Mouse (Mus musculus) urinary bladder, postnatal 25 days (tissue): ENCODE results near the gene Zfp512b.

Experiments used
- DNase-seq: peaks from one replicate; pipeline ENCODE4 v3.0.0; 2022; ENCODE audit warnings: low spot score

Zfp512b gene

DNA sequence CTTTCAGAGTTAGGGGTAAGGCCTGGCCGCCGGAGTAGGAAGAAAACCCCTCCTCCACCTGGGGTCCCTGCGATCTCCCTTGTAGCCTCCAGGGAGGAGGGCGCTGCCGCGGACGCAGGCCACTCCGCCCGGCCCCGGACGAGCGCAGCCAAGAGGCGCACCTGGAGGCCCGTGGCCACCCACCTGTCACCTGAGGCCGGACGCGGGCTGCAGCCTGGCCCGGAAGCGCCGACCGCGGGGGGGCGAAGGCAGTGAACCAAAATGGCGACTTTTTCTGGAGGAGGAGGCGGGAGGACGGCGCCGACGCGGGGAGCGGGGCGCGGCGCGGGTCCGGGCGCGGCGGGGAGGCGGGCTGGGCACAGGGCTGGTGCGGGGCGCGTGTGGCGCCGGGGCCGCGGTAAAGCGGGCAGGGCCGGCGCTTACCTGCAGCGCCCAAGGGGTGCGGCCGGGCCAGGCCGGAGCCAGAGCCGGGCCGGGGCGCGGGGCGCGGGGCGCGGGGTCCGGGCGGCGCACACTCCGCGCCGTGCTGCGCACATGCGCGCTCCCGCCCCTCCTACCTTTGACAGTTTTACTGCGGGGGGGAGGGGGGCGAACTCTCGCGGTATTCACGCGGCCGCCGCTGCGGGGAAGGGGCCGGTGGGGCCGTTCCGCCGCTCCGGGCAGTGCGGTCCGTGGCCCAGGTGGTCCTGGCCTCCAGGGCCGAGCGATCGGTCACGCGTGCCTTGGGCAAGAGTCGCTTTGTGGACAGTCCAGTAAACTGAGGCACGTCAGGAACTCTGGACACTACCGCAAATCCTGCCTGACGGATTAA lies at the start of gene Zfp512b:
TSS of gene Zfp512b (minus strand) at position 573 of the 811 bp plus-strand sequence.
- DNase-seq = peak; percentile 61

DNA sequence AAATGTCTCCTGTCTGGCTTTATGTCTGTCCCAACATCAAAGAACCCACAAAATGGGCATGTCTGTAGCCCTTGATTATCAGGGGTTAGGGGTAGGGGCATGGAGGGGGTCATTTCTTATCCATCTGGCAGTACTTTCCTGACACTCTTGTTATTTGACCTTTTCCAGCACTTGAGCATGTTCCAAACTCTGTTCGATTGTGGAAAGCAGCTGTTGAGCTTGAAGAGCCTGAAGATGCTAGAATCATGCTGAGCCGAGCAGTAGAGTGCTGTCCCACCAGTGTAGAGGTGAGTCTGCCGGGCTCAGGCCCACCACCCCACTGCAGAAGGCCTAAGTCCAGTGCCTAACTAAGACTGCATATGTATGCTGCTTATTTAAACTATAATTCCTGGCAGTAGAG lies 43.3 kb upstream of the Zfp512b start:
- DNase-seq = no peak

DNA sequence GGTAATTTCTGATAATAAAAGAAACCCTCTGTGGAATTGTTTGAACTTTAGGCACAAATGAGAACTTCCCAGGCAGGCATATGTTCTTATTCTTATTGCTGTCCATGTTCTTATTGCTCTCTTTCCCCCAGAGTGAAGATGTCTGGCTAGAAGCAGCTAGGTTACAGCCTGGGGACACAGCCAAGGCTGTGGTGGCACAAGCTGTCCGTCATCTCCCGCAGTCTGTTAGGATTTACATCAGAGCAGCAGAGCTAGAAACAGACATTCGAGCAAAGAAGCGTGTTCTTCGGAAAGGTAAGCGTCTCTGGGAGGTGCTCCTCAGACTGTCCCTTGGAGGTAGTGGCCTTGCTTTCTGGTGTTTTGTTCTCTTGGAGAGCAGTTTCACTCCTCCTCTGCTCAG lies 40.0 kb upstream of the Zfp512b start:
- no peak for DNase-seq

DNA sequence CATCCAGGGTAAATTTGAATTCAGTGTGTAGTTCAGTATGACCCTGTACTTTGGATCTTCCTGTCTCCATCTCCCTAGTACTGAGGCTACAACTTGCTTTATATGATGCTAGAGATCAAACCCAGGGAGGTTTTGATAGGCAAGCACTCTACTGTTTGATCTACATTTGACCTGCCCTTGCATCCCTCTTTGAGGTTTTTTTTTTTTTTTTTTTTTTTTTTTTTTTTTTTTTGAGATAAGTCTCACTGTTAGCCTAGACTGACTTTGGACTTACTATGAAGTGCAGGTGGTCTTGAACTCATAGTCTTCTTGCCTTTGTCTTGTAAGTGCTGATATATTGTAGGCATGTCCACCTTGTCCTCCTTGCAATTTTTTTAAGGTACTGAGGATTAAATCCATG lies 35.9 kb upstream of the Zfp512b start:
- no peak for DNase-seq

DNA sequence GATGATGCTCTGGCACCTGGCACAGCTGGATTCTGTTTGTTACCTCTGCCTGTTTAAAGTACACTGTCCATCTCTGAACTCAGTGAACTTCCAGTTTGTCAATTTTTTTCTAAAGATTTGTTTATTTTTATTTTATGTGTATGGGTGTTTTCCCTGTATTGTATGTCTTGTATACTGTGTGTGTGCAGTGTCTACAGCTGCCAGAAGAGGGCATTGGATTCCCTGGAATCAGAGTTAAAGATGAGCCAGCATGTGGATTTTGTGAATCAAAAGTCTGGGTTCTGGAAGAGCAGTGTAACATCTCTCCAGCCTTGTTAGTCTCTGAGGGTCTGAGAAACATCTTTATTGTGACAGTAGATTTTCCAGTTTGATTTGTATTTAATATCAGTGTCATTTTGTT lies 30.8 kb upstream of the Zfp512b start:
- no peak for DNase-seq

DNA sequence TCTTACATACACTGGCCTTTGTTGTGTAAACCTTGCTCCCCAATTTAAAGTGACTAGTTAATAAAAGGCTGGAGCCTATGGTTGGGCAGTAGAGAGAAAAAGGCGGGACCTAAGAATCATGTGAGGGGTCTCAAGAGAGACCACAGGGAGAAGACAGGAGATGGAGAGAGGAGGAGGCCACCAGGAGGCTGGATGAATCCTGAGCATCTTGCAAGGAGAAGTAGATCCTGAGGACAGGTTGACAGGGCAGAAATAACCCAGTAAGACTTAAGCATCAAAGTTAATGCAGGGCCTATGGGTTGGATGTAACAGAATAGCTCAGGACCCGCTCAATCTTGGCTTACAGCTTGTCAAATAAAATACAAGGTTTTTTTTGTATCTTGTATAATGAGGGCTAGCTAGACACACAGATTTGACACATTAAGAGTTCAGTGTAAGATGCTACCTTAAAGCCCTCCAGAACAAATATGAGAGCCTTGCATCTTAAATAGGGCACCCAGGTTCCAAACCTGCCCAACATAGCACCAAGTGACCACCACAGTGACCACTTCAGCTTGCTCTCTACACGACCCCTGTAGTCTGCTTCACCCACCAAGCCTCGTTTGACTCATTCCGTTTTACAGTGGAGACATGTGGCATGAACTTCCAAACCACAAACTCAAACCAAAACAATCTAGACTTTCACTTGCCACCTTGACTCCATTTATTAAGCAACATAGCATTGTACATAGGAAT lies 26.3 kb upstream of the Zfp512b start:
- DNase-seq = no peak

DNA sequence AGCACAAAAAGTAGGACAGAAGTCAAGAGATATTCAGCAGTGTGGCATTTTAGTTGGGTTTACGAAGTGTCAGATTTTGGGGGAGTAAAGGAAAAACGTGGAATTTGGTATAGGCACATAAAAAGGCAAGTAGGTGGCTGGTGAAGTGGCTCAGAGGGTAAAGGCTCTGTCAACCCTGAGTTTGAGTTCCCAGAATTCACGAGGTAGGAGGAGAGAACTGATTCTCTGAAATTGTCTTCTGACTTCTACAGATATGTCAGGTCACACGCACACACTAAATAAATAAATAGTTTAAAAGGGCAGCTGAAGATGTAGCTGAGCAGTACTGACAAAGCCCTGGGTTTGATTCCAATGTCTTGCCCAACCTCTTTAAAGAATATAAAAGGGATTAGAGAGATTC lies 9.8 kb upstream of the Zfp512b start:
- DNase-seq = no peak

DNA sequence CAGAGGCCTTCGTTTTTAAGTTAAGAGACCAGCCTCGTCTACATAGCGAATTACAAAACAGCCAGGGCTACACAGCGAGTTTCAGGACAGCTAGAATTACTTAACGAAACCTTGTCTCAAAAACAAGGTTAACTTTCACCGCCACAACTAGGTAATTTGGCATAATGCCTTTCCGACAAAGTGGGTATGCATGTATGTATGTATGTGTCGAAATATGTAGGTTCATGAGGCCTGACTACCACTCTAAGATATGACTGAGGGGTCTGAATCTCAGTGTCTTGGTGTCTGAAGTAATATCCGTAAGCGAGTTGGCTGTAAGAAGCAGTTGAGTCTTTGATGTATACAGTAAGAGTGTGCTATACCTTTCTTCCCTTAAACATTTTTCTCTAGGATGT lies 9.1 kb upstream of the Zfp512b start:
- no peak for DNase-seq

DNA sequence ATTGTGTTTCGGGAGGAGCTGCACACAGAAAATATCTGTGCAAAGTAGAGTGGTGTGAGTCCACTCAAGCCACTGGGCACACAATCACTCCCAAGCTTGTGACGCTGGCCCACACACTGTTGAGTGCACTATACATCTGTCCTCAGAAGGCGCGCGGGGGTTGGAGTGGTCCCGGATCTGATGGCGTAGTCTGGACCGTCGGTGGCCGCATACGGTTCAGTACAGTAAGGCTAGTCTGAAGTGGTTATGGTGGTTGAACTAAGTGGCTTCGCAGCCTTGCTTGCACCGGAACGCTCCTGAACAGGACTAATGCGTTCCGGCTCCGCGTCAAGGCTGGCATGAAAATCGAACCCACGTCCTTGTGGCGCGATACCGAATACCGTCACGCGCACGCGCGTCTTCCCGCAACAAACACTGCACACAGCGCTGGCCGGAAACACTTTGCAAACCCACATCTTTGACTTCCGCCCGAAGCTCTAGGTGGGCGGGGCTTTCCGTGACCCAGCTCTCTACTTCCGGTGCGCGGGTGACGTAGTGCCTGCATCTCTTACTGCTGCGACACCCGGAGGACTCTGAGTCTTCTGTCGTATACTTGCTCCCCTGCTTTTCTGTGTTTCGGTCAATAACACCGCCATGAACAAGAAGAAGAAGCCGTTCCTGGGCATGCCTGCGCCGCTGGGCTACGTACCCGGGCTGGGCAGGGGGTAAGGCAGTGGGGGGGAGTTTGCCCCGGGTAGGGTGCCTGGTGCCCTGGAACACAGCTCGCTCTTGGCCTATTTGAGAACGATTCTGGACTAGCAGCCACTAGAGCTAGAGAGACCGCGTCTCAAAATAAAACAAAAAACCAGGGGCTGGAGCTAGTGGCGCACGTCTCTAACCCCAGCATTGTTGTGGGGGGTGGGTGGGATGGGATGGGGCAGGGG lies 8.5 kb upstream of the Zfp512b start:
- peak; percentile 92 for DNase-seq

DNA sequence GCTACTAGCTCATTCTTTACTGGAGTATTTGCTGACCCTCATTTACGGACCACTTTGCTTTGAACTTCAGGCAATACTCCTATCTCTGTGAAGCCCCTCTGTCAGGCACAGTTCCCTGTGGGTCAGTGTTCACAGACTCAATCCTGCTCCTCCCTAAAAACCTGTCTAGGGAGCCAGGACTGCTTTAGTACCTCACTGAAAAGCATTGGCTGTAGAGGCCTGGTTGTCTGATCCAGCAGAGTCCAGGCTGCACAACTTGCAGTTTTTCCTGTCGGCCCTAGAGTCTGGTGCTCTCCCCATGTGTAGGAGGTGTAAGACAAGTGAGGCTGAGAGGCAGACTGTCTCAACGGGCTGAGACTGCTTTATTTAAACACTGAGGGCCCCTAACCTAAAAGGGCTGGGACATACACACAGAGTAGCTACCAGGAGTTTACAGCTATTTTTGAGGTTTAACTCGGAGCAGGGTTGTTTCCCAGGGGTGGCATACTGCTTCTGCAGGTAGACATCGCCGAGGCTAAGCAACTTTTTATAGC lies 7.7 kb upstream of the Zfp512b start:
- no peak for DNase-seq

DNA sequence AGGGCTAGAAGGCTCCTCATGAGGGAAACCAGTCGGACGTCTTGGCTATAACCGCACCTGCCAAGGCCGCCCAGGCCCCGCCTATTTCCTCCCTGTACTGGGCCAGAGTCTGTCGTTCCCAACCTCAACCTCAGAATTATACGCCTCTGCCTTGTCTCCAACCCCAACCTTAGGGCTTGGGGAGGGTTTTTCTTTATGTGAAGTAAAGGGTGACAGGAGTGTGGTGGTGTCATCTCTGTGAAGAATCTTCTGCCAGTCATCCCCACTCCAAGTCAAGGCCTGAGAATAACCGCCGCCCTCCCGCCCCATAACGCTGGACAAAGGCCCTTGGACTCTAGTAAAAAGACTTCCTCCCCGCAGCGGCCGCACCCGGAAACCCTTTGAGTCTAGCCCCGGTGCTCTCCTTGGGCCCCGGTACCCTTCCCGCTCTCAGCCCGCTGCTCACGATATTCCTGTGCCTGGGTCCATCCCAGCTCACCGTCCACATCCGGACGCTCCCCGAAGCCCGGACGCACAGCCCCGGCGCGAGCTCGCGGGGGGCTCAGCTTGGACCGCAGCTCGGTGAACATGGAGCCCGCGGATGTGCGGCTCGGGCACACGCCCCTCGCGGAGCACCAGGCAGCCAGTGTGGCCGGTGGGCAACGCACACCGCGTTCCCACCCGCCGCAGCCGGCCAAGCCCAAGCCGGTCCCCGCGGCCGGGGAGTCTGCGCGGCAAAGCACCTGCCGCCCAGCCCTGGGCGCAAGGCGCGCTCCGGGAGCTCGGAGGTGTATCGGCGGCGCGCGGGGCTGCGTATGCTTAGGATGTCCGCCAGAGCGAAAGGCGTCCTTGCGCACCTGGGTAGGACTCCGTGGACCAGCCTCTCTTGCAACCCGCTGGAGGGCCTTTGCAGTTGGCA lies 6.1 kb upstream of the Zfp512b start, which contains the start of gene Samd10:
TSS of gene Samd10 (minus strand) at position 759 of the 898 bp plus-strand sequence.
- DNase-seq = peak; percentile 58

DNA sequence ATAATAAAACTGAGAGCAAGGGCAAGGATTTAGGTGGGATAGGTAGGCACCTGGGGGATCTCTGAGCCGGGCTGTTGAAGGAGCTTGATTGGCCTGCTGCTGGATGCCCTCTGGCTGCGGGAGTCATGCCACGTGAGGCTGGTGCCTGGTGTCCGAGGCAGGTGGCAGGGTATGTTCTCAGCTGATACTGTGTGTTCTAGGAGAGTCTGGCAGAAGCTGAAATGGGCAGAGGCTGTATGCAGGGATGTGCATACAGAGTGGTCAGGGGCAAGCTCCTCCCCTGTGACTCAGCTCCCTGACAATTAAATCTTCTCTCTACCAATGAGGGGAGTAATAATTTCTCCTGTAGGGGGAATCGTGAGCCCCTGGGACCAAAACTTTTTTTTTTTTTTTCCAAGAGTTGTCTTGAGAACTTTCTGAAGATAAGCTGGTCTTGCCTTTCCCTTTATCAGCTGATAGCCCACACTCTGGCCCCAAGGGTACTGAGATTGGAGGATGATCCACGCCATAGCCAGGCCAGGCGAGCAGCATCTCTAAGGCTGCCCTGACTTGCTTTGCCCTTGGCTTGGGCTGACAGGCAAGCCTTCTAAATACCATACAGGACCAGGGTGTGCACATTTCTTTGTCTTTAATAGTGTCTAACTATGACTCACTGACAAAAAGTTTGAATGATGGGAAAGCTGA lies 4.9 kb upstream of the Zfp512b start:
- no peak for DNase-seq

DNA sequence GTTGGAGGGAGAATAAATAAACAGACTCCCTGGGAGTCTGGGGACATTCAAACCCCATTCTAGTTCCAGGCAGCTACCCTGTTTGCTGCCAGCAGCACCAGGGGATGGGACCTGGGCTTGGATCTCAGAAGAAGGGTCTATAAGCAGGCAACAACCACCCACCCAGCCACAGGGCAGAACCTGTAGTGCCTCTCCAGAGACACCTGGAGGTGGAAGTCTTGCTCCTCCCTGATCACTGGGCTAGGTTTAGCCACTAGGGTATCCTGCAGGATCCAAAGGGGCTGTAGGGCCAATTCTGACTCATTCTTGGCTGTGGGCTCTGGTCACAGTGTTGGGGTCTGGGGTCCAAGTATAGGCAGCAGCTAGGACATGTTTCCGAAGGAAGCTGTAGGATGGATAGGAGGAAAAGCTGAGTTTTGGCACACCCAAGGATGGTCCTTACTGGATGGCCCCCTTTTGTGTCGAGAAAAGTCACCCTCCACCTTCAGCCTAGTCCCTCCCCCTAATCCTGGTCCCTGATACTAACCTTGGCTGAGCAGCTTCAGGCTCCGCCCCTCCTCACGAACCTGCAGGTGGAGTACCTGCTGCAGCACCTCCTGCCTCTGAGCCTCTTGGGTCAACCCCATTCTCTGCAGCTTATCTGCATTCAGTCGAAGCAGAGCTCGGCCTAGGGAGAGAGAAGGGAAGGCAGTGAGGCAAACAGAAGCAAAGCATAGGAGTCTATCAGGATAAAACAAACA lies 3.8 kb upstream of the Zfp512b start:
- DNase-seq = no peak

DNA sequence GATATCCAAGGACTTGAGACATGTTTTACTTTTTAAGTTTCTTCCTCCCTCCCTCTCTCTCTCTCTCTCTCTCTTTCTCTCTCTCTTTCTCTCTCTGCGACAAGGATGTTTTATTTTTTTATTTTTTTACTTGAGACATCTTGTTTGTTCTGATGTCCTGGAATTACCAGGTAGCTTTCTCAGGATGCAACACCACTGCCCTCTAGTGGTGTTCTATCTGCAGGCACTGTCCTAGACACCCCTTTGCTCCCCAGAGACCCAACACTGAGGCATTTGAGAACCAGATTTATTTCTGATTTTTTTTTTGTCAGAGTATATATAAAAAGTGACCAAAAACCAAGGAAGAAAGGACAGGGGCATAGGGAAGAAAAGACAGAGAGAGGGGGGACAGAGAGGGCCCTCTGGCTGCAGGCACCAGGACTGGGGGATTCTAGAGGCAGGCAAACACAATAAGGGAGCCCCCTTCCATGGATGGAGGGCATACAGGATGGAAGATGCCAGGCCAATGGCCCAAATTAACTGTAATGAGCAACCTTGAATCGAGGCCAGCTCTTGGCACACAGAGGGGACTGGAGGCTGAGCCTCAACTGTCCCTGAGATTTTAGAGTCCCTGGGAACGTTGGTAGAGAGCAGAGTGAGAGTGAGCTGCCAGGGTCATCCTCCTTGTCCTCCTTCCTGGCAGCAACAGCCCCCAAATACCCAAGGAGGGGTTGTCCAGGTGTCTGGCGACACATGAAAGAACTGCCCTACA lies 2.5 kb upstream of the Zfp512b start:
- no peak for DNase-seq

DNA sequence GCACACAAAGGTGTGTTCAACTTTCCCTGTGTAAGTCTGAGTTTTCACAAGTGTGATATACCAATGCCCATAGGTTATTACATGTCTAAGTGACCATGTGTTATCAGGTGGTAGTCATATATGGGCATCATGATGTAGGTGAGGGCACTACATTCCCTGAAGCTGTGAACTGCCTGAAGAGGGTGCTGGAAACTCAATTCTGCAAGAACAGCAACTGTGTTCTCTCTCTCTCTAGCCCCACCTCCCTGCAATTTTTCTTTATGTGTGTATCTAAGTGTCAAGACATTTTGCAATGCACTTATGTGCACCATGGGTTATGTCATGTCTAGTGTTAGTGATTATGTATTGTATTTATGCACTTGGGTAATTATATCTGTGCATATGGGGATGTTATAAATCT lies 1.3 kb upstream of the Zfp512b start:
- no peak for DNase-seq

DNA sequence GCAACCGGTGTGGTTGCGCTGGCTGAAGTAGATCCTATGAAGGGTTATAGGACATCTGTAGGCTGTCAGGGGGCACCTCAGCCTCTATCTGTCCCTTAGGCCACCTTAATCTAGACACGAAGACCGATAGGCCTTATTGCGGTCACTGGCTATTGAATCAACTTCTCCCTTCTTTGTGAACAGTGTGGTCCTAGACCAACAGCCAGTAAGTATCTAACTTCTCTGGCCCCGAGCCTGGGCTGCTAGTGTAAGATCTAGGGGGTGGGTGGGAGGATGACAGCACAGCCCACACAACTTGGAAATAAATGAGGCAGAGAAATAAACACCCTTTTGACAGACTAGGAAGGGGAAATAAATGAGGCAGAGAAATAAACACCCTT lies 429 bp upstream of the Zfp512b start:
- no peak for DNase-seq

DNA sequence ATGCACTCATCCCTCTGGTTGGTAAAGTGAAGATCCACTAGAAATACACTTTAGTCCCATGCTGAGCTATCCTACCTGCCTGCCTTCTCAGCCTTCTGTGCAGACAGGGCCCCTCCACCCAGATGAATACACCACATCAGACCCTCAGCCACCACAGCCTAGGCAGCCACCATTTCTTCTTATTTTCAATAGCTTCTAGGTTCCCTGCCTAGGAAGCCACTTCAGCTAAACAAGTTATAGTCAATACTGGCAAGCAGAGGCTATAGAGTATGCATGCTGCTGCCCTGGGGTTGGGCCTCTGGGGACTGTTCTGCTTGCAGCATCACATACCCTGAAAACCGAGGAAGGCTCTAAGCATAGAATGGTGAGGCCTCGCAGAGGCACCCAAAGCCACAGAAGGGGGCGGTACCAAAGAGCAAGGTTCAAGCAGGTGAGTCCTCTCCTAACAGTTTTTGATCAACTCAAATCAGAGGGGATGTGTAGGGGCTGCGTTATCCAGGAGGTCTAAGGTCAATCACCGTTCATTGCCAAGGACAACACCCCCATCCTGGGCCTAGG lies 996 bp downstream of the Zfp512b start, which contains the start of gene Prpf6:
TSS of gene Prpf6 (plus strand) at position 341 of the 558 bp plus-strand sequence.
- no peak for DNase-seq

DNA sequence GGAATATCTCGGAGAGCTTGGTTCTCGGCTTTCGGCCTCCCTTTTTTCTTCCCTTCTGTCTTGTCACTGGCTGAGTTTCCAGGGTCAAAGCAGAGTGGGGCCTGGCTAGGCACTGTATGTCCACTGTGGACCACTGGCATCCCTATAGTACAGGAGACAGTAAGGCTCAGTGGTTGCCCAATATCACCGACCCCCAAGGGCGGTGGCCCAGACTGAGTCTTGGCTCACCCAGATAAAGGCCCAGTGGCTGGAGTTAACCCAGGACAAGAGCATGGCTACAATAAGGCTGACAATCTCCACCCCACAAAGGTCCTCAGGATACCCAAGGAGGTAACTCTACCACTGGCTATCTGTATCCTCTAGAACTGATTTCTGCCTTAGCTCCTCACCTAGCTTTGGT lies 2.1 kb downstream of the Zfp512b start:
- no peak for DNase-seq

DNA sequence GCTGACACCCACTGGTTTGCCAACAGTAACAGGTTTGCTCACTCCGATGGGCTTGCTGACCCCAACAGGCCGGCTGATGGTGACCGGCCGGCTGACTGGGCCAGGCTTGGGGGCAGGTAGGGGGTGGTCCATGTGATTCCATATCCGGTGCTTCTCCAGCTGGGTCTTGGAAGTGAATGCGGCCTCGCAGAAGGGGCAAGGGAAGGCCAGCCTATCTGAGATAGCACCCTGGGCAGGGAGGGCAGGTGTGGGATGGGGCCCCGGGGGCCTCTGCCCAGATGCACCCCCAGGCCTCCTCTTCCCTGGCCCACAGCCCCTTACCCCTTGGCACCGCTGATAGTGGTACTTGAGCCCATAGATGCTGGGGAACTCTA lies 2.9 kb downstream of the Zfp512b start:
- DNase-seq = no peak
